Mouse (Mus musculus) lung, embryonic 16.5 days (tissue): ENCODE measurements around the gene Lmf2. TPM values are rescaled to one million over a fixed set of nuclear protein-coding genes. Genes with fewer than 3 reads are reported as not detected.

Source experiments
- ATAC-seq: fragments of 200-750 bp; cut with Nextera tagmentation; 2 replicates; pipeline ENCODE4 v1.8.0; 2017; ENCODE audit warnings: low read depth, mild to moderate bottlenecking, moderate library complexity
- H3K27ac ChIP-seq: fragments of 300-500 bp; sonication (generic); 2 replicates; pipeline ENCODE4 v1.5.1; 2014; ENCODE audit warnings: mild to moderate bottlenecking, control low read depth, low read length
- H3K27me3 ChIP-seq: fragments of 300-500 bp; sonication (generic); 2 replicates; pipeline ENCODE4 v1.6.1; 2014; ENCODE audit warnings: low read depth, low read length, mixed read lengths; ENCODE audit not compliant: control insufficient read depth, insufficient read depth
- H3K36me3 ChIP-seq: fragments of 300-500 bp; sonication (generic); 2 replicates; pipeline ENCODE4 v1.6.1; 2014; ENCODE audit warnings: low read length; ENCODE audit not compliant: control insufficient read depth, insufficient read depth
- H3K4me1 ChIP-seq: fragments of 300-500 bp; sonication (generic); replicated peaks from 2 replicates; pipeline ENCODE4 v1.6.1; 2014; ENCODE audit warnings: low read length, mixed read lengths; ENCODE audit not compliant: control insufficient read depth, insufficient read depth
- H3K4me2 ChIP-seq: fragments of 300-500 bp; sonication (generic); 2 replicates; pipeline ENCODE4 v1.6.1; 2014; ENCODE audit warnings: low read depth, low read length, control low read depth
- H3K4me3 ChIP-seq: fragments of 300-500 bp; sonication (generic); 2 replicates; pipeline ENCODE4 v1.5.1; 2014; ENCODE audit warnings: mild to moderate bottlenecking, low read length, control low read depth
- H3K9ac ChIP-seq: fragments of 300-500 bp; sonication (generic); 2 replicates; pipeline ENCODE4 v1.6.1; 2014; ENCODE audit warnings: low read length, control low read depth
- H3K9me3 ChIP-seq: fragments of 300-500 bp; sonication (generic); 2 replicates; pipeline ENCODE4 v1.6.1; 2016; ENCODE audit warnings: low read length; ENCODE audit not compliant: control insufficient read depth
- WGBS: fragments of 180-500 bp; shearing (Covaris S2); extraction: QIAGEN DNeasy Blood & Tissue Kit; methylation state at CpG from one replicate; pipeline ENCODE4 v1.1.7; 2014; 5-methylcytosine and 5-hydroxymethylcytosine counted together
- polyA plus RNA-seq: library from polyadenylated mRNA; unstranded; fragments of >200 nt; fragmentation: Nextera tagmentation; extraction: Ambion mirVana; gene quantifications from 2 replicates; pipeline ENCODE4 v1.2.1, GENCODE M21; 2015

The Lmf2 gene
- polyA plus RNA-seq, 1 experiment from 2014 or later: 83.6 TPM

DNA sequence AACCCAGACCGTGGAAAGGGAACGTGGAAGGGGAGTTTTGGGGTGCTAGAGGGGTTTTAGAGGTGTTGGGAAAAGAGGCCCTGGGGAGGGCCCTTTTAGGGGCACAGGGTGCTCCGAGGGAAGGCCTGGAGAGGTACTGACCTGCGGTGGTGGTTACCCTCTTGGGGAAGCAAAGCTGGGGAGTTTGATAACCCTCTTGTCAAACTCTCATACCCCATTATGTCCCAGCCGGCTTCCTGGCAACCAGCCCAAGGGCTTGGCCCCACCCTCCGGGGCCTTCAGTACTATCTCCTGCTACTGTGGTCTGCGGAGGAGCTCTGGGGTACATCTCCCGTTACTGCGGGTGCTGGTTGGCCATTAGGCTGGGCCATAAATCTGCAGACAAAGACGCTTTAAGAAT is 24.0 kb upstream of the Lmf2 start:
- 0 out of 2 replicates have a peak, but pooled peaks have one; percentile 21 for ATAC-seq

DNA sequence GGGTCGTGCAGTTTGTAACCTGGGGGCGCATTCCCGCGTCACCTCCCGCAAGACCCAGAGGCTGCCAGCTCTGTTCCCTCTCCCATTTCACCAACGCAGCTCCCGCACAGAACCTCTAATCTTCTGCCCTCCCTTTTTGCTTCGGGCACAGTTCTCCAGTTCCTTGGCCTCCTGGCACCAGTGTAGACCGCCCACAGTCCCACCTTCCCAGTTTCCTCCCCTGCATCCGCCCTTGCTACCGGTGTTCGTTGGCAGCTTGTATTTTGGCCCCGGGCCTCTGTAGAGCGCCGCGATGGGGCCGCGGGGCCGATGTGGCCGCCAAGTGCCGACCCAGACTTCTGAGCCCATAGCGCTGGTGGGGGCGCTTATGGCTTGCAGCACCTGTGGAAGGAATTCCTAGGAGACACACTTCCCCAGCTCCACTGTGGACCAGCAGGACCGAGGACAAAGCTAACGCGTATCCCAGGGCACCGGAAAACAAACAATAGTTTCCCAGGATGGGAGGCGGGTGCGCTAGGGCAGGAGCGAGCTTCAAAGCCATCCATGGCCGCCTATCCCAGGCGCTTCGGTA is 23.5 kb upstream of the Lmf2 start, which contains the start of gene Odf3b:
Odf3b (minus strand) TSS at position 452 of the 571 bp plus-strand sequence.
- Histone ChIP-seq H3K9ac (peak within 1 kb of the TSS; percentile 53), H3K4me1 (peaks cover 19% of the 10 kb centered on the region), H3K36me3 (no peaks in the 10 kb centered on the region), H3K9me3 (no peaks in the 10 kb centered on the region), H3K27ac (no peak within 1 kb of the TSS), H3K27me3 (peaks cover 41% of the 10 kb centered on the region), H3K4me2 (peak within 1 kb of the TSS; percentile 72), H3K4me3 (peak within 1 kb of the TSS; percentile 47)
- ATAC-seq: no peak
- 1% methylated on average over 33 of the region's 33 CpGs for WGBS

More for the DNA sequence above, 24.0 kb upstream of the Lmf2 start:
- no peaks in the 10 kb centered on the region for H3K36me3 ChIP-seq
- no peaks in the 10 kb centered on the region for H3K9me3 ChIP-seq
- WGBS: 13% methylated on average over 10 of the region's 10 CpGs
- H3K4me1 ChIP-seq: peaks cover 15% of the 10 kb centered on the region
- H3K9ac ChIP-seq: peak overlapping the region; percentile 53
- peak overlapping the region; percentile 47 for H3K4me3 ChIP-seq
- H3K4me2 ChIP-seq: peak overlapping the region; percentile 72
- H3K27ac ChIP-seq: no peak overlapping the region
- H3K27me3 ChIP-seq: peaks cover 41% of the 10 kb centered on the region

DNA sequence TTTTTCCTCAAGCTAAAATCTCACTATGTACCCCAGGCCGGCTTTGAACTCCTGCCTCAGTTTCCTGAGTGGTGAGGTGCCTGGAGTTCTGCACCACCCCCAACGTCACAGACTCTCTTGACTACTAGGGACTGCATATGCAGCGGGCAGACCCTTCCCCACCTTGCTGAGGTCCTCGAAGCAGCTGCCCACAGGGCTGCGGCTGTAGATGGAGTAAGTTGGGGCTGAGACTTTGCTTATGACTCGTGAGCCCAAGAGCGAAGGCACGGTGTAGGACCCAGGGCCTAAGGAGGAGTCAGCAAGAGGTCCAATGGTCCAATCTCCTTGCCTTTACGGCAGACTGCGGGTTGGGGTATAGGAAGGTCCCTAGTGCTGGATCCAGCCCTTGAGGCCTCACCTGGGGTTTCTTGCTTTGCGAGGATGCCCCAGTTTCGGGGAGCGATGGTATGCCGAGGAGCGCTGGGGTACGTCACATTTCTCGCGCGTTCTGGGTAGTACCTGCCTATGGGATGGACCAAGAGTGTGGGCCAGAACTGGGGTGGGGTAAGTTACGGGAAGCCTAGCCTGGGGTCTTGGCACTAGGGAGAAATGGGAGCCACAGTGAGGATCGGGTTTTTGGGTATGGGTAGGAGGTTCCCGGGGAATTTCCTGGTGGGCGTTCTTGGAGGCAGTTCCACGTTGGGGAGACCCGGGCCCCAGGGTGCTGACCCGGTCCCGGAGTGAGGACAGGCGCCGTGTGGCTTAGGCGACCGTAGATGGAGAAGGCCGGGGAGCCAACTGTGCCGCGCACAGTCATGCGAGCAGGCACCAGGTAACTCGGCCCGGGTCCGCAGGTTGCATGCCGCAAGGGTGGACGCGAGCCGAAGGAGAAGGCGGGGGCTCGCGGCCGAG is 22.7 kb upstream of the Lmf2 start:
- H3K9ac ChIP-seq: peak overlapping the region; percentile 53

GRCm38 (mm10) chr15:89377362-89377761 is 21.9 kb upstream of the Lmf2 start:
- 5% methylated on average over 18 of the region's 18 CpGs for WGBS
- H3K27ac ChIP-seq: no peak overlapping the region
- H3K9me3 ChIP-seq: no peaks in the 10 kb centered on the region
- H3K9ac ChIP-seq: no peak overlapping the region
- no peak for ATAC-seq
- no peak overlapping the region for H3K4me2 ChIP-seq
- H3K4me1 ChIP-seq: peaks cover 27% of the 10 kb centered on the region
- H3K4me3 ChIP-seq: no peak overlapping the region; the same call in 1 of the 2 replicates
- H3K27me3 ChIP-seq: peaks cover 41% of the 10 kb centered on the region
- H3K36me3 ChIP-seq: 0 out of 2 replicates have a peak, but pooled peaks cover 2% of the 10 kb centered on the region

More for the DNA sequence above, 22.7 kb upstream of the Lmf2 start:
- Histone ChIP-seq H3K4me1 (peaks cover 20% of the 10 kb centered on the region), H3K27ac (no peak overlapping the region), H3K27me3 (peaks cover 41% of the 10 kb centered on the region), H3K36me3 (no peaks in the 10 kb centered on the region), H3K4me2 (peak overlapping the region; percentile 72), H3K4me3 (peak overlapping the region; percentile 47), H3K9me3 (no peaks in the 10 kb centered on the region)
- ATAC-seq: no peak
- WGBS: 10% methylated on average over 46 of the region's 46 CpGs

DNA sequence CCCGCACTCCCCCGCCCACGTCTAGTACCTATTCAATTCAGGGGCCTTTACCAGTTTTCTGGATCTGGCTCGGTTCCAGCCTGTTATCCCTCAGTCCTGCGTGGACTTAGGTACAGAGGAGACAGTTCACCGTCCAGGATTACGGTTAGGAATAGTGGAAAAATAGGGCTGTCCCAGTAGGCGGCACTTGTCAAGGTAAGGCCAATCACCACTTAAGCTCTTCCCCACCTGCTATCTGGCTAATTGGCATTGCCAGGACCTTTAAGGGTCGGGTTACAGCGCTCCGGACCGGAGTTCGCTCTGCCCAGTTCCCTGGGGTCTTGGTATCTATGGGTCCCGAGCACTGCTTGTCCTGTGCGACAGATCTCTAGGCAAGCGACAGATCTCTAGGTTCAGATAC is 21.5 kb upstream of the Lmf2 start, which contains the start of gene Tymp:
Tymp (minus strand) TSS at position 83 of the 400 bp plus-strand sequence.
- Histone ChIP-seq H3K27me3 (peaks cover 41% of the 10 kb centered on the region), H3K36me3 (peaks cover 5% of the 10 kb centered on the region), H3K4me1 (peaks cover 27% of the 10 kb centered on the region), H3K27ac (no peak within 1 kb of the TSS), H3K9me3 (no peaks in the 10 kb centered on the region), H3K4me2 (no peak within 1 kb of the TSS), H3K4me3 (no peak within 1 kb of the TSS; the same call in 1 of the 2 replicates), H3K9ac (no peak within 1 kb of the TSS)
- WGBS: 26% methylated on average over 16 of the region's 16 CpGs
- no peak for ATAC-seq

DNA sequence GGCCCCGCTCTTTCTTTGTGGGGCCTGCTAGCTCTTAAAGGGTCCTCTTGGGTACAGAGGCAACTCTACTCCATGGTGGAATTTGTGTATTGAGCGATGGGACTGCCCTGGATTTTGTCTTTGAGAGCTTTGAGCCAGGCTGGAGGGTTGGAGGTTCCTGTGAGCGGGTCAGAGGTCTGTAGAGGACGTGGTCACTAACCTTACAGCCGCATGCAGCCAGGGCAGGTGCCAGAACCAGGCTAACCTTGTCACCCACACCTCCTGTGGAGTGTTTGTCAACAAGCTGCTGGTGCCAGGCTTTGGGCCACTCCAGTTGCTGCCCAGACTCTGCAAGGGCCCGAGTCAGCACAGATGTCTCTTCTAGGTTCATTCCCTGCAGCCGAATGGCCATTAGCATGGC is 20.6 kb upstream of the Lmf2 start:
- ATAC-seq: no peak
- Histone ChIP-seq H3K4me3 (no peak overlapping the region), H3K27ac (no peak overlapping the region), H3K9ac (no peak overlapping the region), H3K4me1 (peaks cover 27% of the 10 kb centered on the region), H3K36me3 (peaks cover 13% of the 10 kb centered on the region), H3K4me2 (no peak overlapping the region), H3K9me3 (no peaks in the 10 kb centered on the region), H3K27me3 (peaks cover 41% of the 10 kb centered on the region)
- WGBS: 66% methylated on average over 7 of the region's 7 CpGs

DNA sequence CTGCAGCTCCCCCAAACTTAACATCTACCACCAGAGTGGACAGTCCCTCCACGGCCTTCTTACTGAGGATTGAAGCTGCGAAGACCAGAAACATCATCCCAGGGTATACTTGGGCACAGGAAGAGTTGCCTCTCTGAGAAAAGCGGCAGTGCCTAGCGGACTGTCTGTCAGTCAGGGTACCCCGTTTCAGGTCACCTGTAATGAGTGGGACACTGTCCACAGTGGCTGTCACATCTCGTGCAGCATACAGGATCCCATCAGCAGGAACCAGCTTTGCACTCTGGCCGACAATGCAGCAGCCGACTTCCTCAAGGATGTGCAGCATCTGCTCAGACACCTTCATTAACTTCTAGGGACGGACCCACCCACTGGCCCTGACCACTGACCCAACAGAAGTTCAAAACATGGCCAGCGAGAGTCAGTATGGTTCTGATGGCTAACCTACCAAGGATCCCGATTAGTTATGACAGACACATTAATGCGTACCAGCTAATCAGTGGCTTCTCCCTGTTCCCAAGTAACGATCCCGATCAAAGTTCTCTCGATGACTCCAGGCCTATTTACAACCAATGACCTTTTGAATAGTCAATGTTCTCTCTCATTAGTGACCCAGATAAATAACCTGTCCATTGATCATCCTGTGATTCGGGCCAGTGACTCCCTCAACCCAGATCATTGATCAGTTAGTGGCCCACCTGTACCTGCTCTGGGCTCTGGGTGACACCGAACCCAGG is 19.5 kb upstream of the Lmf2 start:
- Histone ChIP-seq H3K27ac (no peak overlapping the region), H3K36me3 (peaks cover 21% of the 10 kb centered on the region), H3K9me3 (no peaks in the 10 kb centered on the region), H3K4me1 (peaks cover 27% of the 10 kb centered on the region), H3K9ac (no peak overlapping the region), H3K27me3 (peaks cover 37% of the 10 kb centered on the region), H3K4me2 (no peak overlapping the region), H3K4me3 (no peak overlapping the region)
- ATAC-seq: no peak
- 90% methylated on average over 17 of the region's 17 CpGs for WGBS

GRCm38 (mm10) chr15:89374340-89374739 is 18.9 kb upstream of the Lmf2 start:
- peak overlapping the region; percentile 94 for H3K4me2 ChIP-seq
- H3K4me3 ChIP-seq: peak overlapping the region; percentile 81
- peaks cover 25% of the 10 kb centered on the region for H3K4me1 ChIP-seq
- H3K9me3 ChIP-seq: no peaks in the 10 kb centered on the region
- ATAC-seq: no peak
- H3K9ac ChIP-seq: peak overlapping the region; percentile 91
- peaks cover 28% of the 10 kb centered on the region for H3K36me3 ChIP-seq
- peak overlapping the region; percentile 97 for H3K27ac ChIP-seq
- WGBS: 53% methylated on average over 9 of the region's 9 CpGs
- peaks cover 33% of the 10 kb centered on the region for H3K27me3 ChIP-seq
